Mouse (Mus musculus) forebrain, embryonic 16.5 days (tissue): ENCODE measurements around the gene Ttll3. TPM values are rescaled to one million over a fixed set of nuclear protein-coding genes. Genes with fewer than 3 reads are reported as not detected.

Source experiments
- ATAC-seq: fragments of 200-750 bp; cut with Nextera tagmentation; 2 replicates; pipeline ENCODE4 v1.8.0; 2017; ENCODE audit warnings: mild to moderate bottlenecking, moderate library complexity
- H3K27ac ChIP-seq: fragments of 300-500 bp; sonication (generic); 2 replicates; pipeline ENCODE4 v1.5.1; 2014; ENCODE audit warnings: low read length, control low read depth
- H3K27me3 ChIP-seq: fragments of 300-500 bp; sonication (generic); replicated peaks from 2 replicates; pipeline ENCODE4 v1.6.1; 2014; ENCODE audit warnings: low read length; ENCODE audit not compliant: control insufficient read depth, insufficient read depth
- H3K36me3 ChIP-seq: fragments of 300-500 bp; sonication (generic); 2 replicates; pipeline ENCODE4 v1.6.1; 2014; ENCODE audit not compliant: control insufficient read depth, insufficient read depth
- H3K4me1 ChIP-seq: fragments of 300-500 bp; sonication (generic); replicated peaks from 2 replicates; pipeline ENCODE4 v1.6.1; 2014; ENCODE audit warnings: low read length; ENCODE audit not compliant: control insufficient read depth, insufficient read depth
- H3K4me2 ChIP-seq: fragments of 300-500 bp; sonication (generic); 2 replicates; pipeline ENCODE4 v1.6.1; 2014; ENCODE audit warnings: mild to moderate bottlenecking, low read length, control low read depth
- H3K4me3 ChIP-seq: fragments of 300-500 bp; sonication (generic); replicated peaks from 2 replicates; pipeline ENCODE4 v1.5.1; 2014; ENCODE audit warnings: mild to moderate bottlenecking, low read length, control low read depth
- H3K9ac ChIP-seq: fragments of 300-500 bp; sonication (generic); replicated peaks from 2 replicates; pipeline ENCODE4 v1.6.1; 2014; ENCODE audit warnings: low read depth, low read length, control low read depth
- H3K9me3 ChIP-seq: fragments of 300-500 bp; sonication (generic); 2 replicates; pipeline ENCODE4 v1.6.1; 2016; ENCODE audit warnings: low read length; ENCODE audit not compliant: control insufficient read depth
- WGBS: fragments of 180-500 bp; shearing (Covaris S2); extraction: QIAGEN DNeasy Blood & Tissue Kit; methylation state at CpG from one replicate; pipeline ENCODE4 v1.1.7; 2014; 5-methylcytosine and 5-hydroxymethylcytosine counted together
- polyA plus RNA-seq: library from polyadenylated mRNA; unstranded; fragments of >200 nt; fragmentation: Nextera tagmentation; extraction: Ambion mirVana; gene quantifications from 2 replicates; pipeline ENCODE4 v1.2.1, GENCODE M21; 2015

Gene Ttll3
- polyA plus RNA-seq, 1 experiment from 2014 or later = 8.7 TPM

DNA sequence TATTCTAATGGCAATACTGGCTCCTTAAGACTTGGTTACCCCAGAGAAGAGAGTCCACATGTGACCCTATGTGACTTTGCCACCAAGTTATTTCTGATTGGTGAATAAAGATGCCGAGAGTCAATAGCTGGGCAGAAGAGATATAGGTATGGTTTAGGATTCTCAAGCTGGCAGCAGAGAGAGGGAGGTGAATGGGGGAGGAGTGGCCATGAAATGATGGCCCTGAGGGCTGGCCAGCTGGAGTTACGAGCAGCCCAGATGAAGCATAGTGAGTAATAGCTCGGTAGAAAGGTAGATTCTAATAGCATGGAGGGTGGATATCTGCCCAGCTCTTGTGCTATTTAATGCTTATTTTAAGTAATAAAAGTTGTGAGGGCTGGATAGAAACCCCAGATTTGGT, 36.2 kb upstream of the Ttll3 start:
- H3K4me2 ChIP-seq = no peak overlapping the region
- H3K36me3 ChIP-seq = no peaks in the 10 kb centered on the region
- H3K4me3 ChIP-seq = no peak overlapping the region
- no peak overlapping the region for H3K27ac ChIP-seq
- H3K27me3 ChIP-seq = no peaks in the 10 kb centered on the region
- no peak for ATAC-seq
- no peaks in the 10 kb centered on the region for H3K9me3 ChIP-seq
- no peaks in the 10 kb centered on the region for H3K4me1 ChIP-seq
- 84% methylated on average over 3 of the region's 3 CpGs for WGBS
- H3K9ac ChIP-seq = no peak overlapping the region

DNA sequence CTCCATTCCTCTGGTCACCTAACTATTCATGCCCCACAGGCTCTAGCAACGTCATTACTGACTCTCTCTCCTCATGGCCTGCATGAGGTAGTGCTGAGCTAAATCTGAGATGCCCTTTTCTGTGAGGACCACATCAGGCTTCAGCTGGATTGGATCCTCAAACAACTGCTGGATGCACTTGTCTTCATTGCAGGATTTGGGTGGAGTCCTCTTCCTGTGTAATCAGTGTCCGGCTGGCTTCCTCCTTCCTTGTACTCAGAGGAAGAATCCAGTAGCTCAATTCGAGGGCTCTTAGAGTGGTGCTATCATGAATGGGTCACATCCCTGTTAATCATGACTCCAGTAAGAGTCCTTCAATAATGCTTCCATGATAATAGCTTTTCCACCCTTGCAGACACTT, 35.4 kb upstream of the Ttll3 start:
- H3K4me2 ChIP-seq = no peak overlapping the region
- WGBS = 75% methylated on average over 3 of the region's 3 CpGs
- no peak for ATAC-seq

DNA sequence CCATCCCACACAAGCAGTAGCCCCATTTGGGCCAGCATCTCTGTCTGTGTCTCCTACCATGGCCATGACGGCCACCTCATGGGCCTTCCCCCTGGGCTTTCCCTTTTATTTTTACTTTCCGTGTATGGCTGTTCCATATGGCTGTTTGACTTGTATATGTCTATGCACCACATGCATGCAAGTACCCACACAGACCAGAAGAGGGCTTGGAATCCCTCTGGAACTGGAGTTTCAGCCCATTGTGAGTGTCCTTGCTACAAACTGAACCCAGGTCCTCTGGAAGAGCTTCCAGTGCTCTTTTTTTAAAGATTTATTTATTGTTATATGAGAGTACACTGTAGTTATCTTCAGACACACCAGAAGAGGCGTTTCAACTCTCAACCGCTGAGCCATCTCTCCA, 27.6 kb upstream of the Ttll3 start:
- no peak overlapping the region for H3K27ac ChIP-seq
- 75% methylated on average over 4 of the region's 4 CpGs for WGBS
- H3K27me3 ChIP-seq = no peaks in the 10 kb centered on the region
- no peak overlapping the region for H3K9ac ChIP-seq
- no peaks in the 10 kb centered on the region for H3K4me1 ChIP-seq
- H3K4me3 ChIP-seq = no peak overlapping the region
- H3K36me3 ChIP-seq = no peaks in the 10 kb centered on the region
- H3K4me2 ChIP-seq = no peak overlapping the region
- no peaks in the 10 kb centered on the region for H3K9me3 ChIP-seq
- no peak for ATAC-seq

More for the DNA sequence above, 35.4 kb upstream of the Ttll3 start:
- Histone ChIP-seq H3K4me1 (no peaks in the 10 kb centered on the region), H3K9ac (no peak overlapping the region), H3K36me3 (no peaks in the 10 kb centered on the region), H3K4me3 (no peak overlapping the region), H3K27ac (no peak overlapping the region), H3K9me3 (no peaks in the 10 kb centered on the region), H3K27me3 (no peaks in the 10 kb centered on the region)

DNA sequence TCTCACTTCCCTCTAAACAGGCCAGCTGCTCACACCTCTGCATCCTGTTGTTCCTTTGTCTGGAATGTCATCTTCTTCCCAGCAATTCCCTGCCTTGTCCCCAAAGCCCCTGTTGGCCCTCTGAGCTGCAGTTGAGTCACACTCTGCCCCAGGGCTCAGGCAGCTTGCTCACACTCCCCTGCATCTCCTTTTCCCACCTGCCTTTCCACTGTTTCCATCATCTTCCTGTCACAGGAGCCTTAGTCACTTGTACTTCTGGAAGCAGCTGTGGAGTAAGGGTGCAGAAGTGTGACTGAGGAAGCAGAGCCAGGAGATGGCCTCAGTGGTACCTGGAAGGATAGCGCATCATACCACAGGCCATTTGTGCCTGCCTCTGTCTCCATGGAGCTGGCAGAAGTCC, 26.8 kb upstream of the Ttll3 start:
- Histone ChIP-seq H3K9me3 (no peaks in the 10 kb centered on the region), H3K4me3 (no peak overlapping the region), H3K4me2 (no peak overlapping the region), H3K27ac (no peak overlapping the region), H3K36me3 (no peaks in the 10 kb centered on the region), H3K9ac (no peak overlapping the region), H3K27me3 (no peaks in the 10 kb centered on the region), H3K4me1 (no peaks in the 10 kb centered on the region)
- 96% methylated on average over 1 of the region's 1 CpGs for WGBS
- no peak for ATAC-seq

DNA sequence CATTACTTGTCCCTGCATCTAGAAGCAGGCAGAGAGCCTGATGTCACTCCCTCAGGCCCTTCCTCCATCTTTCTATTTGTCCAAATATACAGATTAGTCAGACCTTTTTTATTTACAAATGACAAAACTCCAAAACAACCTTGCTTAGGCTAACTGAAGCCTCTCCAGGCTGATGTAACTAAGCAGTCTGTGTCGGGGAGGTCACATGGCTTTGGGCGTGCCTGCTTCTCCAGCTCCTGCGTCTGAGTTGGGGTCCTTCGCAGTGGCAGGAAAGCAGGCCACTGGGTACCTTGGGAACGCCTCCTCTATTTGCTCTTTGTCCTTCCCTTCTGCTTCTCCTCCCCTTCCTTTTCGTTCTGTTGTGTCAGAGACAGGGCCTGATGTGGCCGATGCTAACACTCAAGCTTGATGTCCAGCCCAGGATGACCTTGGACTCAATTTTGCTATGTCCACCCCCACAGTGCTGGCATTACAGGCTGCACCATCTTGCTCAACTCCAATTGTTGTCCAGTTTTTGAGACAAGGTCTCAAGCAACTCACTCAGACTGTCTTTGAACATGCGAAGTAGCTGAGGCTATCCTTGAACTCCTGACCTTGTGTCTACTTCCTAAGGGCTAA, 24.4 kb upstream of the Ttll3 start:
- Histone ChIP-seq H3K27me3 (no peaks in the 10 kb centered on the region), H3K9me3 (no peaks in the 10 kb centered on the region), H3K27ac (no peak overlapping the region), H3K9ac (no peak overlapping the region), H3K4me2 (no peak overlapping the region), H3K4me1 (no peaks in the 10 kb centered on the region), H3K36me3 (peaks cover 8% of the 10 kb centered on the region), H3K4me3 (no peak overlapping the region)
- 75% methylated on average over 8 of the region's 8 CpGs for WGBS
- no peak for ATAC-seq

DNA sequence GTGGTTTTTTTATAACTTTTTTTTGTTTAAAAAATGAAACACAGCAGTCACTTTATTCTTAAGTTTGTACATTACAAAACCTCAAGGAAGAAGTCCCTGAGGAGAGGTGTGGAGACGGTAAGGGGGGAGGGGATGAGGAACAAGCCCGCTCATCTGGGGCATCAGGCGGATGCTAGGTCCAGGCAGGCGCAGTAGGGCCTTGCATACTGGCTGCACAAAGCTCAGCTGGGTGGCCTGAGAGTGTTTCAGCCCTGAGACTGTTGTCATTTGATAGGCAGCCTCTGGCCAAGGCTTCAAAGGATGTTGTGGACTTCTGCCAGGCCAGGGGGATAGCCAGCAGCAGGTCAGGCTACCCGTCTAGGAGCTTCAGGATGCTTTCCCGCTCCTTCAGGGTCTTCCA, 22.4 kb upstream of the Ttll3 start:
- Histone ChIP-seq H3K36me3 (peaks cover 23% of the 10 kb centered on the region), H3K27me3 (no peaks in the 10 kb centered on the region), H3K4me3 (no peak overlapping the region), H3K4me2 (no peak overlapping the region), H3K9ac (no peak overlapping the region), H3K9me3 (no peaks in the 10 kb centered on the region), H3K4me1 (no peaks in the 10 kb centered on the region), H3K27ac (no peak overlapping the region)
- WGBS = 88% methylated on average over 6 of the region's 6 CpGs
- ATAC-seq = no peak

DNA sequence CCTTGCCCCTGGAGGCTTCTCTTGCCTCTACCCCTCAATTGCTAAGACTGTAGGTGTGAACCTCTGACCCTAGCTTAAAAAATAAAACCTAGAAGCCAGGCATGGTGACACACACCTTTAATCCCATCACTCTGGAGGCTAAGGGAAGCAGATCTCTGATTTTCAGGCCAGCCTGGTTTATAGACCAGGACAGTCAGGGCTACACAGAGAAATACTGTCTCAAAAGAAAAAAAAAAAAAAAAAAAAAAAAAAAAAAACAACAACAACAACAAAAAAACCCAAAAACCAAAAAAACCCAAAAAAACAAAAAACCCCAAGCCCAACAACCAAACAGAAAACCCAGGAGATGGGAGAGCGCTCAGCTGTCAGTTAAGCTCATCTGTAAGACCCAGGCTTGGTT, 21.5 kb upstream of the Ttll3 start:
- Histone ChIP-seq H3K4me2 (no peak overlapping the region), H3K9me3 (no peaks in the 10 kb centered on the region), H3K36me3 (peaks cover 25% of the 10 kb centered on the region), H3K27me3 (no peaks in the 10 kb centered on the region), H3K4me1 (no peaks in the 10 kb centered on the region), H3K9ac (no peak overlapping the region), H3K27ac (no peak overlapping the region), H3K4me3 (no peak overlapping the region)
- 95% methylated on average over 1 of the region's 1 CpGs for WGBS
- ATAC-seq = no peak

DNA sequence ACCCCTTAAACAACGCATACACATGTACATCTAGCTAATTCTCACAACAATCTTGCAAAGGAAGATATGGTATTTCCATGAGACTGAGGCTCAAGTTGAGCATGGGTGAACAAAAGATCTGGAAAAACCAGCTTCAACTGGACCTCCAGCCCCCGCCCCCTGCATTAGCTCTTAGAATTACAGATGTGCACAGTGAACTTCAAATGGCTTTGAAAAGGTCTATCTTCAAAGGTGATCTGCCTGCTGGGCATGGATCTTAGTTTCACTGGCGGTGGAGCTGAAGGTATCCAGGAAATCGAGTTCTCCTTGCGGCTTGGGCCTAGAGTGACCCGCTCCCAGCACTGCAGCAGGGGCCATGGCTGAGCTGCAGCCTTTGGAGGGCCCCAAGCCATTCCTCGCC, 20.9 kb upstream of the Ttll3 start:
- H3K27ac ChIP-seq = no peak overlapping the region
- H3K4me2 ChIP-seq = no peak overlapping the region
- no peaks in the 10 kb centered on the region for H3K27me3 ChIP-seq
- no peak overlapping the region for H3K9ac ChIP-seq
- ATAC-seq = no peak
- WGBS = 94% methylated on average over 7 of the region's 7 CpGs
- no peak overlapping the region for H3K4me3 ChIP-seq
- peaks cover 25% of the 10 kb centered on the region for H3K36me3 ChIP-seq
- H3K9me3 ChIP-seq = no peaks in the 10 kb centered on the region
- H3K4me1 ChIP-seq = no peaks in the 10 kb centered on the region

DNA sequence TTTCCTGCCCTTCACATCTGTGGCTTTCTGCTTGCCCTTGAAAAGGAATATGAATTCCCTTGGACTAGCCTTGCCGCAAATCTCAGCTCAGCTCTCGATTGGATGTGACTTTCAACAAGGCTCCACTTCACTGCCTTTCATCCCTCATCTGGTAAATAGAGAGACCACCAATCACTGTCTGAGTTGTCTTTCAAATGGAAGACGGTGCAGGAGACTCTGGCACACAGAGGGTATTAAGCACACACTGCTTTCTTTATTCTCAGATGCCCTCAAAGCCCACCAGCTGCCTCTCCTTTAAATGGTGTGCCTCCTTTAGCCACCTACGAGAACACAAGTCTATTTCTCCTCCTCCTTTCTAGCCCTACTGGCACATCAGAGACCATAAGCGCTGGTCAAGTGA, 20.5 kb upstream of the Ttll3 start:
- Histone ChIP-seq H3K9me3 (no peaks in the 10 kb centered on the region), H3K4me2 (no peak overlapping the region), H3K9ac (no peak overlapping the region), H3K27ac (no peak overlapping the region), H3K4me1 (no peaks in the 10 kb centered on the region), H3K27me3 (no peaks in the 10 kb centered on the region), H3K36me3 (peaks cover 27% of the 10 kb centered on the region), H3K4me3 (no peak overlapping the region)
- 74% methylated on average over 5 of the region's 5 CpGs for WGBS
- ATAC-seq = no peak
